Mouse (Mus musculus) v-Abl transformed pro-B cells (cell line): Measurements from ENCODE around the gene Gm38392.

Source experiments
- in situ Hi-C, 2 experiments: fragments of 400-800 bp; cut with MboI; formaldehyde crosslinking; loops; one replicate each; pipeline ENCODE4 v1.15.1; 2025; ENCODE audit not compliant: unreplicated experiment in 2 of 2

Gene Gm38392

GRCm38 (mm10) chr3:88219940-88220339, 67.1 kb downstream of the Gm38392 start:
- in situ Hi-C loops: no loop called here

DNA sequence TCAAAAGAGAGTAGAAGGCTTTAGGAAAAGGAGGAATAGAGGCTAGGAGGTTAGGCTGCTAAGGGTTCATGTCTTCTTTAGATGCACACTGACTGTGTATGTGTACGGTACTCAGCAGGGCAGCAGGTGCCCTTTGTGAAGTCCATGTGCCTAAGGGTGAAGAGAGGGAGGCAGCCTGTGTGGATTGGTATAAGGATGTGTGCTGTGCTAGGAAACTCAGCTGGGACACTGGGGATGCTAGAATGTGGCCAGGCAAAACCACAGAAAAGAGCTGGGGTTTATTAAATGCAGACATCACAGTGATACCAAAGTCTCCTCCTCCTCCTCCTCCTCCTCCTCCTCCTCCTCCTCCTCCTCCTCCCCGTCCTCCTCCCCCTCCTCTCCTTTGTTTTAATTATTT, 69.3 kb downstream of the Gm38392 start:
- in situ Hi-C loops: no loop called here

GRCm38 (mm10) chr3:88216534-88217326, 70.3 kb downstream of the Gm38392 start:
- in situ Hi-C loops: no loop called here

GRCm38 (mm10) chr3:88216116-88216515, 70.9 kb downstream of the Gm38392 start:
- in situ Hi-C loops: no loop called here

DNA sequence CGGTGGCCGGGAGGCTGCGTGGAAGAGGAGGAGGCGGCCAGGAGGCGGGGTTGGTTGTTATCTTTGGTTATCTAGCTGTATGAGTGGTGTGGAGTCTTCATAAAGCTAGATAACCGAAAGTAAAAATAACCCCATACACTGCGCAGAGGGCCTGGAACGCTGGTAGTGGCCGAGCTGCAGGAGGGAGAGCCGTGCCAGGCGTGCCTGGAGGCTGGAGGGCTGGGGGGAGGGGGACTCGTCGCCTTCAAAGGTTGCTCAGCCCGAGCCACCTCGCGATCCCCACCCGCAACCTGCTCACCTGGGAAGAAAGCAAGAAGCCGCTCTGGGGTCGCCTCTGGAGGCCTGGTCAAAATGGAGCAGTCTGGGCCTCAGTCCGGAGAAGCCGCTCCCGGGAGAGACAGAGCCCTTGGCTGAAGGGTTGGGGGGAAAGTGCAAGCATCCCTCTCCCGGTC, 71.4 kb downstream of the Gm38392 start:
- in situ Hi-C loops: no loop called here

- in situ Hi-C loops: no loop called here
These were observed 71.9 kb downstream of the Gm38392 start for GRCm38 (mm10) chr3:88214971-88215552.

DNA sequence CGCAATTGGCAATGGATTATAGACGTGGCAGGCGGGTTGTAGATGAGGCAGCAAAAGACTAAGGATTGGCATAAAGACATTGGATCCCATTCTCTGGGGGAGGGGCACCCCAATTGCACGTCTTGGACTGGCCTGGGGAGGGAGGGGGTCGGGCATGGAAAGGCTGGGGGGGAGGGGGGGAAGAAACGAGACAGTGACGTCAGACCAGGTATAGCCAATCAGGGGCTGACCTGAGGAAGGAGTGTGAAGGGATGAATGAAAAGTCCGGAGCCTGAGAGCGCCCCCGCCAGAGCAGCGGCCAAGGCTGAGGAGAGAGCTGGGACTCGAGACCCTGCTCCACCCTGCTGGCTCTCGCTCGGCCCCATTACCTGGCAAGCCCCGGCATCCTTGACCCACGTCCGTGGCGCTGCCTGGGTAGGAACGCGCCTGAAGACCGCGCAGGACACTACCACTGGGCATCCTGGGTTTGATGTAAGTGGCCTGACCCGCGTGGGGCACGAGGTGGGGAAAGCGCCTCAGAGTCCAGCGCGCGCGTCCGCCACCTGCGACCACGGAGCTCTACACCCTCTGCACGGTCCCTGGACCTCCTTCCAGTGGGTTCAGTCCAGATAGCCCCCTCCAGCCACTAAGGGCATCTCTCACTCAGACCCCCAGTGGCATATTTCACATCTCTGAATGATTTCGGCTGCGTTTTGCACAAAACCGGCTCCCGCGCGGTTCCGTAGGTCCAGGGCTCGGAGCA, 72.6 kb downstream of the Gm38392 start:
- in situ Hi-C loops: no loop called here

DNA sequence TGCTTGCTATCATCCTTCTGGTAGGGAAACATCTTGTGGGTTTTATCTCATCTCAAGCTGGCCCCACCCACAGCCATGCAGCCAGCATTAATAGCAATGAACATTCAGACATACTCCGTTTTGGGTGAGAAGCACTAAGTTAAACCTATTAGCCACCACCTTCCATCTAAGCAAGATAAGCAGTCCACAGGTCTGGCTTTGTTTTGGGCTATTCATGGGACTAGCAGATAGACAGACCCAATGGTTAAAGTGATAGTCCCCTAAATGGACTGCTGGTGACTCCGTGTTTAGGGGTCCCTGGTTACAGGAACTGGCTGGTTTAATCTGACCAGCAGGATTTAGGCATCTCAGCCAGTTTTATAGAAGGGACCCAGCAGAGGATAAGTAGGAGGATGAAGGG, 74.0 kb downstream of the Gm38392 start:
- in situ Hi-C loops: no loop called here

DNA sequence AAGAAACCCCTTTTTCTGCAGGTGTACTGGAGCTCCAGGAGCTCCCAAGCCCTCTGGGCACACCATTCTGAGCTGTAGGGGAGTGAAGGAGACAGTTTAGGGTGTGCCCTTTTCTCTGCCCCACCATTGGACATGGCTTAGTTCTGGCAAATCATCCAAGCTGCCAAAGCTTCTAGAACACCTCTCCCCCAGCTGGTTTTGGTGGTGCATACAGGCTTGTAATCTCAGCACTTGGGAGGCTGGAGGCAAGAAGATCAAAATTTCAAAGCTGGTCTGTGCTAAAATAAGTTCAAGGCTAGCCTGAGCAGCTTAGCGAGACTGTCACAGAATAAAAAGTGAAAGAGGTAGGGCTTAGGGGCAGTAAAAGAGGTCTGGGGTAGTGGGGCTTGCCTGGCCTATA, 74.7 kb downstream of the Gm38392 start:
- in situ Hi-C loops: no loop called here

- in situ Hi-C loops: no loop called here
These were observed 76.1 kb downstream of the Gm38392 start for GRCm38 (mm10) chr3:88210918-88211317.

DNA sequence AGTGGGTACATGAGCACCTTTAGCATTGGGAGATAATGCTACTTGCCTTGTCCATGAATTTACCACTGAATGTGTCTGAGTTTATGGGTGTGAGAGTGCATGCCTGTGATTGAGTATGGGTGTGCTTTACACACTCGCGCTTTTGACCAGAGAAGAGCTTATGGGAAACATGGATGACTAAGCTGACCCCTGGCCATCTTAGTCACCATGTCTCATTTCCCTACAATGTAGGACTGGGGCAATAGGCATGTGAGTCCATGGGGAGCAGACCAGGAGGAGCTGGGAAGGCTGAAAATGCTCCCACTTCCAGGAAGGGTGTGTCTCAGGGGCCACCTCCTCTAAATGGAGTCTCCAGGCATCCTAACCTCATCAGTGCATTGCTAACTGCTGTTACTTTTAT, 76.9 kb downstream of the Gm38392 start:
- in situ Hi-C loops: no loop called here

DNA sequence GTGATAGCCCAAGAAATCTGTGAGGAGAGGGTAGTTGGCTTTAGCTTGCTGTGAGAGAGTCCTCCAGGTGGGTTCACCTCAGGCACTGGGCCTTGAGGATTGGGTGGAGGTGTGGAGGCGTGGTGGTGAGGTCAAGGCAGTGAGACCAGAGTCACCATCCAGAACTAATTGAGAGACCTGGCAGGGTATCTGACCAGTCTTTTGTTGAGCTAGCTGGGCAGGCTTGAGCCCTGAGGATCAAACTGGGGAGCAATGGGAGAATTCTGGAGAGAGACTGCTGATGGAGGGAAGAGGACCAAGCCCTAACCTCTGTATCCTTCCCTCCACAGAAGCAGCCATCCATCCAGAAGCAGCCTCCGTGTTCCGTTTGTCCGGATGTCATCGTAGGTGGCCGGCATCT, 77.7 kb downstream of the Gm38392 start:
- in situ Hi-C loops: no loop called here

- in situ Hi-C loops: no loop called here
These were observed 78.7 kb downstream of the Gm38392 start for GRCm38 (mm10) chr3:88208226-88208720.

- in situ Hi-C loops: no loop called here
These were observed 79.4 kb downstream of the Gm38392 start for GRCm38 (mm10) chr3:88207451-88208100.

DNA sequence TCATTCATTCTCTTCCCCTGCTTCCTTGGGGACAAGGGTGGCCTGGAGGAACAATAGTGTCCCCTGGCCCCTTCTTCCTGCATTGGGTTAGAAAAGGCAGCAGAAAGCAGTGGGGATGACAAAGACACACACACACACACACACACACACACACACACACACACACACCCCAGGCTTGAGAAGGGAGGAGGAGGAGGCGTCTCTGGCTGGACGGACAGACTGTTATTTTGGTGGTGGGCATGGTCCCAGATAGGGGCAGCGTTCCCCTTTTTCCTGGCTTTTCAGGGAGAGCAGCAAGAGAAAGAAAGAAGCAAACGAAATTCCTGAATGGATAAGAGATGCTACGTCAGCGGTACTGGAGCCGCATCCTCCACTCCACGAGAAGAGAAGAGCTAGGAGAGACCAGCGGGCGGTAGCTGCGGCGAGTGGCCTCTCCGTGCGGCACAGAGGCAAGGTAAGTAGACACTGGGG, 80.1 kb downstream of the Gm38392 start:
- in situ Hi-C loops: no loop called here

GRCm38 (mm10) chr3:88206500-88206899, 80.5 kb downstream of the Gm38392 start:
- in situ Hi-C loops: no loop called here

- in situ Hi-C loops: no loop called here
These were observed 81.2 kb downstream of the Gm38392 start for GRCm38 (mm10) chr3:88205563-88206491.

DNA sequence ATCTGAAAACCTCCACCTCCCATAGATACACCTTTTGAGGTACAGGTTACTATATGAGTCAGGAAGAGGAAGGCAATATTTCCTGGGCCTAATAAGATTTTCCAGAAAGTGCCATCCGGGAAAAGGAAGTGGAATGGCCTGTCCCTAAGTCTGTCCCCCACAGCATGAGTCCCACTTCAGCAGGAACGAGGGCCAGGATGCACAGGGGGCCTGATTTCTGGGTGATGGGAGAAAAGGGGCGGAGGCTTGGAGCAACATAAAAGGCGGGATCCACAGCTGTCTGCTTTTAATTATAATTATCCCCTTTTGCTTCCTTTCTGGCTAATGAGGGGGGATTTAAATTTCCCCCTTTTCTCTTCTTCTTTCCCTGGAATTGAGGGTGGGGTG, 81.8 kb downstream of the Gm38392 start:
- in situ Hi-C loops: no loop called here

GRCm38 (mm10) chr3:88204751-88205150, 82.3 kb downstream of the Gm38392 start:
- in situ Hi-C loops: no loop called here
